Mouse (Mus musculus) midbrain, postnatal 0 days (tissue): ENCODE measurements around the gene Mfap3l. TPM values are rescaled to one million over a fixed set of nuclear protein-coding genes. Genes with fewer than 3 reads are reported as not detected.
"Not testable (repeated sequence)": the region's sequence is repeated elsewhere in the genome, so short reads cannot be mapped to it uniquely, and the experiment has no call there.

Source experiments
- ATAC-seq: fragments of 200-750 bp; cut with Nextera tagmentation; 2 replicates; pipeline ENCODE4 v1.8.0; 2017; ENCODE audit warnings: moderate number of reproducible peaks, mild to moderate bottlenecking, moderate TSS enrichment, moderate library complexity; ENCODE audit not compliant: low FRiP score
- DNase-seq: peaks from one replicate; pipeline ENCODE4 v3.0.0-alpha.2; 2015; ENCODE audit warnings: low spot score
- H3K27ac ChIP-seq: fragments of 300-500 bp; sonication (generic); 2 replicates; pipeline ENCODE4 v1.5.1; 2014; ENCODE audit warnings: low read depth, mild to moderate bottlenecking, low read length, mixed read lengths
- H3K27me3 ChIP-seq: fragments of 300-500 bp; sonication (generic); 2 replicates; pipeline ENCODE4 v1.6.1; 2014; ENCODE audit warnings: low read length, control low read depth, mixed read lengths; ENCODE audit not compliant: insufficient read depth
- H3K36me3 ChIP-seq: fragments of 300-500 bp; sonication (generic); 2 replicates; pipeline ENCODE4 v1.6.1; 2014; ENCODE audit warnings: low read length, control low read depth, mixed read lengths; ENCODE audit not compliant: insufficient read depth
- H3K4me1 ChIP-seq: fragments of 300-500 bp; sonication (generic); 2 replicates; pipeline ENCODE4 v1.6.1; 2014; ENCODE audit warnings: mild to moderate bottlenecking, control low read depth, antibody characterized with exemption, low read length, mixed read lengths; ENCODE audit not compliant: insufficient read depth
- H3K4me2 ChIP-seq: fragments of 300-500 bp; sonication (generic); 2 replicates; pipeline ENCODE4 v1.6.1; 2014; ENCODE audit warnings: low read depth, mild to moderate bottlenecking, low read length, mixed read lengths; ENCODE audit not compliant: poor library complexity, severe bottlenecking
- H3K4me3 ChIP-seq: fragments of 300-500 bp; sonication (generic); 2 replicates; pipeline ENCODE4 v1.5.1; 2014; ENCODE audit warnings: low read depth, mild to moderate bottlenecking, low read length, moderate library complexity
- H3K9ac ChIP-seq: fragments of 300-500 bp; sonication (generic); replicated peaks from 2 replicates; pipeline ENCODE4 v1.6.1; 2014; ENCODE audit warnings: mild to moderate bottlenecking, low read length, moderate library complexity, mixed read lengths; ENCODE audit not compliant: poor library complexity, severe bottlenecking
- H3K9me3 ChIP-seq: fragments of 300-500 bp; sonication (generic); 2 replicates; pipeline ENCODE4 v1.6.1; 2016; ENCODE audit warnings: low read length, control low read depth
- CTCF ChIP-seq: IDR thresholded peaks from 2 replicates; pipeline ENCODE4 v1.5.1; 2016; ENCODE audit warnings: antibody characterized with exemption, mild to moderate bottlenecking
- WGBS: fragments of 180-500 bp; shearing (Covaris S2); extraction: QIAGEN DNeasy Blood & Tissue Kit; methylation state at CpG from one replicate; pipeline ENCODE4 v1.1.7; 2014; 5-methylcytosine and 5-hydroxymethylcytosine counted together
- polyA plus RNA-seq: library from polyadenylated mRNA; unstranded; fragments of >200 nt; fragmentation: Nextera tagmentation; extraction: Ambion mirVana; gene quantifications from 2 replicates; pipeline ENCODE4 v1.2.1, GENCODE M21; 2015
- total RNA-seq: library from RNA; depleted of rRNA; stranded (reverse); fragments of >200 nt; gene quantifications from 2 replicates; pipeline ENCODE4 v1.2.3, GENCODE M21; 2014; rRNA removed

Gene Mfap3l
- total RNA-seq (11.4 and 16.4 TPM in 2 replicates), polyA plus RNA-seq (2.8 and 3.0 TPM in 2 replicates)

DNA sequence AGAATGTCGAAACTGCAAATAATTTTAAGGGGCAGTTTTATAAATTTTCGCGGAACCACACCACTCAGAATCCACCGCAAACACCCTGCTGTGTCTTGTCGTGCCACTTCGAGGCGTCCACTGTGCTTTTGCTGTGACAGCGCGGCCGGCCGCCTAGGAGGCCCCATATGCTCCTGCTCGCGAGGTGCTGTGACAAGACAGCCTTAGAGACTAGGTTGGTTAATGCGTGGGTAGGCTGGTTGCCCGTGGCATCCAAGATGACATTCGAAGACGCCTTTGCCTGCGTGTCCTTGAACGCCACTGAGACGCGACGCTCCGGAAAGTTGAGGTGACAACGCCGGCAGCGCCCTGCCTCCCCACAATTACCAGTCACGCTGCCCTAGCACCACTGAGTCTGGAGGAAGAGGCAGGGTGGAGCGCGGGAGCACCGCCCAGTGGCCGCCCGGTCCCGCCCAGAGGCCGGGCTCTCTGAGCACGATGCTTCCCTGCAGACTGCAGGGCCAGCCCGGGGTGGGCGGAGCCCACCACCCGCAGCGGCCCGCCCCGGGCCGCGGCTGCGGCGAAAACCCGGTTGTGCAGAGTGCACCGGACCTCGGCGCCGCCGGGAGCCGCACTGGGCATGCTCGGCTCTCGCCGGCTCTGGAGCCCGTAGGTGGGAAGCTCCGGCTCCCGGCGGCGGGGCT lies at the start of gene Mfap3l:
Mfap3l (plus strand) TSS at position 578 of the 683 bp plus-strand sequence.
- DNase-seq, result peak; percentile 96
- Histone ChIP-seq H3K36me3 (no peaks in the 10 kb centered on the region), H3K9me3 (no peaks in the 10 kb centered on the region), H3K4me3 (peak within 1 kb of the TSS; percentile 74), H3K4me1 (no peaks in the 10 kb centered on the region), H3K27me3 (0 out of 2 replicates have a peak, but pooled peaks cover 4% of the 10 kb centered on the region), H3K27ac (peak within 1 kb of the TSS; percentile 78), H3K9ac (peak within 1 kb of the TSS; percentile 67), H3K4me2 (peak within 1 kb of the TSS; percentile 97)
- ATAC-seq, result peak; percentile 96
- WGBS, result under 1% methylated on average over 47 of the region's 60 CpGs
- peak; percentile 39 for TF ChIP-seq CTCF

DNA sequence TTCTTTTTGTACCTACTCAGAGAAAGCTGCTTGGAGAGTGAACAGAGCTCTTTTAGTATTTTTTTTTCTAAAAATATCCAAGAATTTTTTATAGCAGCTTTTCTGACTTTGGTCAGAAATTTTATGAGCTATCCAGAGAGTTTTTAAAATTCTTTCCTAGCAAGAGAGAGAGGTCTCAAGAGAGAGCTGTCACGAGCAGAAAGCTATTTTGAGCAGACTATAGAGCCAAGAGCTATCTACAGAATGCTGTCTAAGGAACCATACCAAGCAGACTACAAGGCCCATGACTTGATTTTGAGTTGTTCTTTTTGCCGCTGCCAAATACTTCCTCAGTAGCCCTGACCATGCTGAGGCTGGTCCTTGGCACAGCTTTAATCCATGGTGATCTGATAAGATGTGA lies 49.3 kb upstream of the Mfap3l start:
- H3K4me2 ChIP-seq, result no peak overlapping the region

DNA sequence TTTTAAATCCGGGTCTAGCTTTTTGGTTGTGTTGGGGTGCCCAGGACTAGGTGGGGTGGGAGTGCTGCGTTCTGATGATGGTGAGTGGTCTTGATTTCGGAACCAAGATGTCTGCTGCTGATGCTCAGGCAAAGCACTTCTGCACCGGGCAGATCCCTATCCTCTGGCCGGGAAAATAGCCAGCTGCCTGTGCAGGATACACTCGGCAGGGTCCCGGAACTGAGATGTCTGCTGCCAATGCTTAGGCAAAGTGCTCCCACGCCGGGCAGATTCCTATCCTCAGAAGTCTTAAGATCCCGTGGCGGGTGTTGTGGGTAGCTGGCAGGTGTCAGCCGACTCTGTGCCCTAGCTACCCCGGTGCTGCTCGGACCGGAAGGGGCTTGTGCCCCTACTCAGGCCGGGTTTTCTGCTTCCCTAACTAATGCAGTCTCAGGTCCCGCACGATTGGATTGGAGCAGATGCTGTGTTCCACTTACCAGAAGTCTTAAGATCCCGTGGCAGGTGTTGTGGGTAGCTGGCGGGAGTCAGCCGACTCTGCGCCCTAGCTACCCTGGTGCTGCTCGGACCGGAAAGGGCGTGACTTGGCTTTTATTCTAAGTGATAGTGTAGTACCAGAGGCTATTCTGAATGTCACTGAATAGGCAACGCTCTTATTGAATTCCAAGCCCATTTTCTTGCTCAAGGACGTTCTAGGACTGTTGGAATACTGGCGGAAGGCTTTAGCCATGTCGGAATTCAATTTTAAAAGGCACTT lies 41.1 kb upstream of the Mfap3l start:
- H3K36me3 ChIP-seq, H3K4me2 ChIP-seq, ATAC-seq, H3K9me3 ChIP-seq, H3K27ac ChIP-seq, DNase-seq, H3K27me3 ChIP-seq, H3K4me3 ChIP-seq, H3K9ac ChIP-seq, H3K4me1 ChIP-seq: not testable (repeated sequence)
- WGBS, result 87% methylated on average over 29 of the region's 29 CpGs

More for the DNA sequence above, 49.3 kb upstream of the Mfap3l start:
- no peaks in the 10 kb centered on the region for H3K9me3 ChIP-seq
- H3K4me3 ChIP-seq, result no peak overlapping the region
- H3K27ac ChIP-seq, result no peak overlapping the region
- no peaks in the 10 kb centered on the region for H3K36me3 ChIP-seq
- ATAC-seq (no peak), DNase-seq (no peak)
- 77% methylated on average over 2 of the region's 2 CpGs for WGBS
- no peaks in the 10 kb centered on the region for H3K27me3 ChIP-seq
- no peaks in the 10 kb centered on the region for H3K4me1 ChIP-seq
- H3K9ac ChIP-seq, result no peak overlapping the region
- no peak for TF ChIP-seq CTCF

DNA sequence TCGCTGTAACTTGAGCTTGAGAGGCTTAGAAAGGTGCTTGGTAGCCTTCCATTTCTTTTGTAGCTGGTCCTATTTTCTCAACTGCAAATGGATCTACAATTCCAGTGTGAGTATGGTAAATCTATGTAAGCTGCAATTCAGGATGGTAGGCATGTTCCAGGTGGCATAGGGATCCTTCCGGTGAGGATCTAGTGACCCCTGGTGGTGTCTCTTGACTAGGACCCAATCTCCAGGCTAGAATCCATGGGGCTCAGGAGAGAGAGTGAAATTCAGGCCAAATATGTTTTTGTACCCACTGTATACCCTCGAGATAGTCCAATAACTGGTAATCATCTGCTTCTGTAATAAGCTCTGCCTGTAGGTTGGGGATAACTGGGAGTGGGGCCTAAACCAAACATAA lies 37.9 kb upstream of the Mfap3l start:
- Histone ChIP-seq H3K27me3 (no peaks in the 10 kb centered on the region), H3K27ac (no peak overlapping the region), H3K4me1 (no peaks in the 10 kb centered on the region), H3K36me3 (no peaks in the 10 kb centered on the region), H3K9me3 (no peaks in the 10 kb centered on the region), H3K4me2 (no peak overlapping the region), H3K4me3 (no peak overlapping the region), H3K9ac (no peak overlapping the region)
- DNase-seq, result no peak
- TF ChIP-seq CTCF, result peak; percentile 31
- WGBS, result 61% methylated on average over 3 of the region's 3 CpGs
- ATAC-seq, result no peak

DNA sequence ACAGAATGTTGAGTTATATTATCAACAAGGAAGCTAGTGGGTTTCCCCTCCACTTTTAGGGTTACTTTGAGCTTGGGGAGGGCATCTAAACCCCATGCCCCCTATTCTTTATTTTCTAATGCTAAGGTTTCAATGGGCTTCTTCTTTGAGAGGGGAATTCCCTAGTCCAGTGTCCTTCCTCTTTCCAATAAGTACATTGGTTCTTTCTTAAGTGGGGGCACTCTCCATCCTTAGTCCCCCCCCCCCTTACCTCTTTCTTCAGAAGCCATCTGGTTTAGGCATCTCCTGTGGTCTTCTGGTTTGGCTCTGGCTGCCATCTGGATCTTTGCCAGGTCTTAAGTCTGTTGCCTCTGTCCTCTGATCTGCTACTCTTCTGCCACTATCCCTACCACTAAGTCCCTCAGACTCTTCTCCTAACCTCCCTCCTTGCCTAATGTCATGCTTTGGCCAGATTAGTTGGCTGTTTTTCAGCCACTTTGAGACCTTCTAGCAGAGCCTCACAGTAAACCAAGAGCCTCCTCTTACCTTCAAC lies 21.0 kb upstream of the Mfap3l start:
- no peak for DNase-seq
- no peaks in the 10 kb centered on the region for H3K36me3 ChIP-seq

DNA sequence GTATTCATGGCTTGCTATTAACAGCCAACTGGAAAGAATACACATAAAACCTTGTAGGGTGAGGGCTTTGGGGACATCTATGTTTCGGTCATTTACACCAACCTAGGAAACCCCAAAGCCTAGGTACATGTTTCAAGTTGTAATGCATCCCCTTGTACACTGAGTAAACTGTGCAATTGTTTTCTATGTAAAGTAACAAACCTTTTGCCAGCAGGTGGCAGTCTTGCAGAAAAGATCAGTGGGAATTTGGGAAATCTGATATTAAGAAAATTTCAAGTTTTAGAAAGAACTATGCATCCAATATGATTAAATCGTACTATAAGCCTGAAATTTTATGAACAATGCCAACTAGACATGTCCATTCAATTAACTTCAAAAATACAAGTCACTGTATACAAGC lies 15.7 kb upstream of the Mfap3l start:
- Histone ChIP-seq H3K27ac (no peak overlapping the region), H3K9me3 (no peaks in the 10 kb centered on the region), H3K4me1 (no peaks in the 10 kb centered on the region), H3K4me2 (no peak overlapping the region), H3K27me3 (no peaks in the 10 kb centered on the region), H3K36me3 (no peaks in the 10 kb centered on the region), H3K4me3 (no peak overlapping the region), H3K9ac (no peak overlapping the region)
- 32% methylated on average over 2 of the region's 2 CpGs for WGBS
- peak; percentile 82 for TF ChIP-seq CTCF
- DNase-seq (peak; percentile 81), ATAC-seq (no peak)

More for the DNA sequence above, 21.0 kb upstream of the Mfap3l start:
- Histone ChIP-seq H3K27ac (no peak overlapping the region), H3K4me3 (no peak overlapping the region), H3K4me2 (no peak overlapping the region), H3K9ac (no peak overlapping the region), H3K9me3 (no peaks in the 10 kb centered on the region), H3K27me3 (no peaks in the 10 kb centered on the region), H3K4me1 (no peaks in the 10 kb centered on the region)
- ATAC-seq, result no peak
- no peak for TF ChIP-seq CTCF
